Mouse (Mus musculus) liver, adult 2 months (tissue): ENCODE data around the gene Nt5m. TPM values are rescaled to one million over a fixed set of nuclear protein-coding genes. Genes with fewer than 3 reads are reported as not detected.

Experiments used
- DNase-seq: peaks from one replicate; pipeline ENCODE4 v3.0.0-alpha.2; 2011; ENCODE audit warnings: low read depth, low spot score; ENCODE audit errors: extremely low read depth
- H3K27ac ChIP-seq: fragments of 200-500 bp; replicated peaks from 2 replicates; pipeline ENCODE4 v1.5.1; 2012; ENCODE audit warnings: low read depth, mild to moderate bottlenecking, control low read depth, inconsistent platforms, low read length; ENCODE audit not compliant: insufficient read depth
- H3K27me3 ChIP-seq: fragments of 200-500 bp; 2 replicates; pipeline ENCODE4 v1.6.1; 2012; ENCODE audit warnings: mild to moderate bottlenecking, moderate library complexity, low read length, inconsistent platforms; ENCODE audit not compliant: control insufficient read depth, insufficient read depth
- H3K36me3 ChIP-seq: fragments of 200-500 bp; 2 replicates; pipeline ENCODE4 v1.6.1; 2012; ENCODE audit warnings: low read length, inconsistent platforms; ENCODE audit not compliant: control insufficient read depth, insufficient read depth
- H3K4me1 ChIP-seq: fragments of 200-500 bp; 2 replicates; pipeline ENCODE4 v1.6.1; 2011; ENCODE audit warnings: low read length; ENCODE audit not compliant: control insufficient read depth, insufficient read depth
- H3K4me3 ChIP-seq: fragments of 200-500 bp; 2 replicates; pipeline ENCODE4 v1.5.1; 2011; ENCODE audit warnings: low read depth, mild to moderate bottlenecking, control low read depth, low read length, moderate library complexity; ENCODE audit not compliant: insufficient read depth
- H3K79me2 ChIP-seq: fragments of 200-500 bp; 2 replicates; pipeline ENCODE4 v1.6.1; 2012; ENCODE audit warnings: inconsistent platforms, mild to moderate bottlenecking, low read length, moderate library complexity; ENCODE audit not compliant: control insufficient read depth, insufficient read depth
- H3K9ac ChIP-seq: fragments of 200-500 bp; 2 replicates; pipeline ENCODE4 v1.6.1; 2012; ENCODE audit warnings: low read depth, mild to moderate bottlenecking, control low read depth, inconsistent platforms, low read length
- CTCF ChIP-seq: fragments of 200-500 bp; IDR thresholded peaks from 2 replicates; pipeline ENCODE4 v1.5.1; 2011; ENCODE audit warnings: low read depth, low read length, control low read depth
- POLR2A ChIP-seq: fragments of 200-500 bp; IDR thresholded peaks from 2 replicates; pipeline ENCODE4 v1.6.1; 2011; ENCODE audit warnings: low read length, control low read depth; ENCODE audit not compliant: insufficient read depth; ENCODE audit errors: extremely low read depth
- WGBS: fragments of 180-500 bp; shearing (Covaris S2); methylation state at CpG from one replicate; pipeline ENCODE4 v1.1.7; 2018; 5-methylcytosine and 5-hydroxymethylcytosine counted together
- polyA plus RNA-seq: library from polyadenylated mRNA; depleted of rRNA; stranded (reverse); fragments of >200 nt; gene quantifications from 2 replicates; pipeline ENCODE4 v1.2.3, GENCODE M21; 2012; rRNA removed
- total RNA-seq: library from RNA; depleted of rRNA; stranded (reverse); fragments of >200 nt; gene quantifications from 2 replicates; pipeline ENCODE4 v1.2.3, GENCODE M21; 2014; rRNA removed

Gene Nt5m
- total and polyA plus RNA-seq, 2 experiments, result 6.9 to 19.3 TPM

GRCm38 (mm10) chr11:59918014-59918413 is 78.8 kb downstream of the Nt5m start:
- TF ChIP-seq CTCF (no peak), POLR2A (no peak)
- WGBS, result 3% methylated on average over 4 of the region's 4 CpGs
- Histone ChIP-seq H3K79me2 (no peaks in the 10 kb centered on the region), H3K9ac (no peak overlapping the region), H3K4me3 (no peak overlapping the region), H3K27ac (no peak overlapping the region), H3K36me3 (no peaks in the 10 kb centered on the region), H3K4me1 (0 out of 2 replicates have a peak, but pooled peaks cover 3% of the 10 kb centered on the region), H3K27me3 (no peaks in the 10 kb centered on the region)
- peak; percentile 81 for DNase-seq

GRCm38 (mm10) chr11:59919401-59919800 is 80.2 kb downstream of the Nt5m start:
- Histone ChIP-seq H3K9ac (no peak overlapping the region), H3K4me1 (0 out of 2 replicates have a peak, but pooled peaks cover 3% of the 10 kb centered on the region), H3K27me3 (no peaks in the 10 kb centered on the region), H3K27ac (no peak overlapping the region), H3K79me2 (no peaks in the 10 kb centered on the region), H3K4me3 (no peak overlapping the region), H3K36me3 (no peaks in the 10 kb centered on the region)
- WGBS, result 70% methylated on average over 3 of the region's 3 CpGs
- TF ChIP-seq CTCF, result no peak
- no peak for TF ChIP-seq POLR2A
- no peak for DNase-seq

GRCm38 (mm10) chr11:59920331-59920730 is 81.1 kb downstream of the Nt5m start:
- H3K4me1 ChIP-seq, result 0 out of 2 replicates have a peak, but pooled peaks cover 3% of the 10 kb centered on the region
- H3K27ac ChIP-seq, result no peak overlapping the region
- 65% methylated on average over 5 of the region's 5 CpGs for WGBS
- TF ChIP-seq CTCF (no peak), POLR2A (no peak)
- no peaks in the 10 kb centered on the region for H3K36me3 ChIP-seq
- H3K9ac ChIP-seq, result no peak overlapping the region
- H3K27me3 ChIP-seq, result no peaks in the 10 kb centered on the region
- DNase-seq, result no peak
- H3K4me3 ChIP-seq, result no peak overlapping the region
- H3K79me2 ChIP-seq, result no peaks in the 10 kb centered on the region

- 0 out of 2 replicates have a peak, but pooled peaks cover 3% of the 10 kb centered on the region for H3K4me1 ChIP-seq
- TF ChIP-seq CTCF, result no peak
- no peak for TF ChIP-seq POLR2A
- 49% methylated on average over 7 of the region's 7 CpGs for WGBS
These were observed 82.0 kb downstream of the Nt5m start for GRCm38 (mm10) chr11:59921265-59921664.

GRCm38 (mm10) chr11:59930031-59930430 is 90.8 kb downstream of the Nt5m start:
- Histone ChIP-seq H3K27ac (no peak overlapping the region), H3K36me3 (no peaks in the 10 kb centered on the region)
- 75% methylated on average over 4 of the region's 4 CpGs for WGBS

More at GRCm38 (mm10) chr11:59921265-59921664, 82.0 kb downstream of the Nt5m start:
- Histone ChIP-seq H3K36me3 (no peaks in the 10 kb centered on the region), H3K27ac (no peak overlapping the region), H3K9ac (no peak overlapping the region), H3K79me2 (no peaks in the 10 kb centered on the region), H3K27me3 (no peaks in the 10 kb centered on the region), H3K4me3 (no peak overlapping the region)
- no peak for DNase-seq

More at GRCm38 (mm10) chr11:59930031-59930430, 90.8 kb downstream of the Nt5m start:
- H3K9ac ChIP-seq, result no peak overlapping the region
- H3K79me2 ChIP-seq, result no peaks in the 10 kb centered on the region
- H3K4me3 ChIP-seq, result no peak overlapping the region
- H3K4me1 ChIP-seq, result no peaks in the 10 kb centered on the region
- no peak for DNase-seq
- no peaks in the 10 kb centered on the region for H3K27me3 ChIP-seq
- TF ChIP-seq POLR2A (no peak), CTCF (no peak)

Other genes starting within 250 kb of the Nt5m start
- gene Olfr223, start 246.2 kb upstream of the Nt5m start, total RNA-seq, result not detected in 2 replicates
- gene Olfr223, start 246.2 kb upstream of the Nt5m start, polyA plus RNA-seq, result not detected in 2 replicates
- gene Mprip, start 178.1 kb upstream of the Nt5m start, total RNA-seq, result 29.0 and 32.6 TPM in 2 replicates
- 36.7 and 58.4 TPM in 2 replicates for gene Mprip, start 178.1 kb upstream of the Nt5m start, polyA plus RNA-seq
- 1.6 and 1.9 TPM in 2 replicates for gene Pld6, start 51.8 kb upstream of the Nt5m start, total RNA-seq
- 3.9 and 4.3 TPM in 2 replicates for gene Pld6, start 51.8 kb upstream of the Nt5m start, polyA plus RNA-seq
- gene Flcn, start 29.4 kb upstream of the Nt5m start, total RNA-seq, result 24.6 and 33.1 TPM in 2 replicates
- gene Flcn, start 29.4 kb upstream of the Nt5m start, polyA plus RNA-seq, result 17.9 and 31.4 TPM in 2 replicates
- 63.4 and 65.4 TPM in 2 replicates for gene Cops3, start 391 bp downstream of the Nt5m start, total RNA-seq
- gene Cops3, start 391 bp downstream of the Nt5m start, polyA plus RNA-seq, result 11.8 and 12.3 TPM in 2 replicates
- gene Med9, start 108.8 kb downstream of the Nt5m start, total RNA-seq, result 4.2 and 4.4 TPM in 2 replicates
- gene Med9, start 108.8 kb downstream of the Nt5m start, polyA plus RNA-seq, result 7.3 and 7.8 TPM in 2 replicates
- gene Rasd1, start 125.5 kb downstream of the Nt5m start, total RNA-seq, result 0.13 and 0.18 TPM in 2 replicates
- 0.15 TPM in 2 replicates for gene Rasd1, start 125.5 kb downstream of the Nt5m start, polyA plus RNA-seq
- 432 and 472 TPM in 2 replicates for gene Pemt, start 207.0 kb downstream of the Nt5m start, total RNA-seq
- gene Pemt, start 207.0 kb downstream of the Nt5m start, polyA plus RNA-seq, result 1,369 and 1,396 TPM in 2 replicates